Mouse (Mus musculus) heart, postnatal 25 days (tissue): Measurements from ENCODE around the gene Ranbp3l. TPM values are rescaled to one million over a fixed set of nuclear protein-coding genes. Genes with fewer than 3 reads are reported as not detected.

ENCODE experiments used
- DNase-seq: peaks from one replicate; pipeline ENCODE4 v3.0.0; 2022; ENCODE audit warnings: low spot score
- intact Hi-C: fragments of 180-260 bp; cut with DNase I; formaldehyde crosslinking; loops from one replicate; pipeline ENCODE4 v1.15.1; 2025
- total RNA-seq, 2 experiments: library from RNA; stranded (reverse); gene quantifications; 2 replicates each; pipeline ENCODE4 v1.2.3; 2021

Ranbp3l gene
- total RNA-seq, 2 experiments from 2014 or later: not detected

- intact Hi-C loops: no loop called here
- DNase-seq: no peak
Observed at GRCm38 (mm10) chr15:9088683-9089072, 120.9 kb downstream of the Ranbp3l start.

GRCm38 (mm10) chr15:9089136-9089720 is 121.5 kb downstream of the Ranbp3l start:
- DNase-seq: no peak
- intact Hi-C loops: no loop called here

- intact Hi-C loops: no loop called here
- DNase-seq: no peak
Observed at GRCm38 (mm10) chr15:9090662-9091061, 122.9 kb downstream of the Ranbp3l start.

- no peak for DNase-seq
- intact Hi-C loops: no loop called here
Observed at GRCm38 (mm10) chr15:9093598-9094365, 126.0 kb downstream of the Ranbp3l start.

- DNase-seq: no peak
- intact Hi-C loops: no loop called here
Observed at GRCm38 (mm10) chr15:9094366-9094750, 126.6 kb downstream of the Ranbp3l start.

- DNase-seq: no peak
- intact Hi-C loops: no loop called here
Observed at GRCm38 (mm10) chr15:9096865-9097264, 129.1 kb downstream of the Ranbp3l start.

GRCm38 (mm10) chr15:9100446-9101077 is 132.8 kb downstream of the Ranbp3l start:
- DNase-seq: no peak
- intact Hi-C loops: no loop called here

- DNase-seq: no peak
- intact Hi-C loops: no loop called here
Observed at GRCm38 (mm10) chr15:9106303-9107074, 138.7 kb downstream of the Ranbp3l start.

GRCm38 (mm10) chr15:9110526-9111347 is 143.0 kb downstream of the Ranbp3l start:
- intact Hi-C loops: no loop called here
- no peak for DNase-seq

GRCm38 (mm10) chr15:9111648-9112047 is 143.9 kb downstream of the Ranbp3l start:
- DNase-seq: no peak
- intact Hi-C loops: no loop called here

GRCm38 (mm10) chr15:9113556-9113955 is 145.8 kb downstream of the Ranbp3l start:
- intact Hi-C loops: no loop called here
- DNase-seq: no peak

- intact Hi-C loops: no loop called here
- no peak for DNase-seq
Observed at GRCm38 (mm10) chr15:9114131-9114530, 146.4 kb downstream of the Ranbp3l start.

- intact Hi-C loops: no loop called here
- no peak for DNase-seq
Observed at GRCm38 (mm10) chr15:9114599-9114998, 146.8 kb downstream of the Ranbp3l start.

Other genes with a start within 250 kb of the Ranbp3l start
- gene Nadk2, start 103.3 kb downstream of the Ranbp3l start, total RNA-seq: 10 to 100 TPM; 53.9 to 54.1 TPM
- 10 to 100 TPM; 10.8 to 12.7 TPM for gene Lmbrd2, start 172.6 kb downstream of the Ranbp3l start, total RNA-seq
- 1 to 10 TPM in 1 of 2 experiments, under 1 TPM in 1; 0.88 to 1.3 TPM for gene Skp2, start 187.5 kb downstream of the Ranbp3l start, total RNA-seq